Mouse (Mus musculus): ENCODE data around the gene Rnf8.

GRCm38 (mm10) chr17:29579579-29580126 is 34.9 kb upstream of the Rnf8 start:
- no peak for TF ChIP-seq CTCF (IDR thresholded peaks at IDR 0.05; ENCODE audit: control insufficient read depth, insufficient read depth, low read length)
- no peak for TF ChIP-seq POLR2A (IDR thresholded peaks at IDR 0.05; ENCODE audit: borderline replicate concordance, control insufficient read depth, low read depth, low read length)

Measured in bone marrow, adult 2 months (tissue).